Mouse (Mus musculus) limb, embryonic 12.5 days (tissue): Measurements from ENCODE around the gene Ppp1r16b. TPM values are rescaled to one million over a fixed set of nuclear protein-coding genes. Genes with fewer than 3 reads are reported as not detected.
A peak's percentile ranks its signal among the peaks of the same experiment; 100 is the strongest.

Experiments
- ATAC-seq: fragments of 200-750 bp; cut with Nextera tagmentation; 2 replicates; pipeline ENCODE4 v1.8.0; 2017; ENCODE audit warnings: low read depth, moderate TSS enrichment; ENCODE audit not compliant: insufficient number of reproducible peaks, insufficient read depth, low FRiP score, low TSS enrichment
- H3K27ac ChIP-seq: fragments of 300-500 bp; sonication (generic); 2 replicates; pipeline ENCODE4 v1.5.1; 2016; ENCODE audit warnings: mild to moderate bottlenecking, moderate library complexity
- H3K27me3 ChIP-seq: fragments of 300-500 bp; sonication (generic); 2 replicates; pipeline ENCODE4 v1.6.1; 2016; ENCODE audit warnings: mild to moderate bottlenecking, moderate library complexity
- H3K36me3 ChIP-seq: fragments of 300-500 bp; sonication (generic); 2 replicates; pipeline ENCODE4 v1.6.1; 2016; ENCODE audit warnings: mild to moderate bottlenecking, moderate library complexity
- H3K4me1 ChIP-seq: fragments of 300-500 bp; sonication (generic); replicated peaks from 2 replicates; pipeline ENCODE4 v1.6.1; 2016
- H3K4me2 ChIP-seq: fragments of 300-500 bp; sonication (generic); 2 replicates; pipeline ENCODE4 v1.6.1; 2016; ENCODE audit warnings: mild to moderate bottlenecking, moderate library complexity
- H3K4me3 ChIP-seq: fragments of 300-500 bp; sonication (generic); replicated peaks from 2 replicates; pipeline ENCODE4 v1.5.1; 2016; ENCODE audit warnings: mild to moderate bottlenecking
- H3K9ac ChIP-seq: fragments of 300-500 bp; sonication (generic); replicated peaks from 2 replicates; pipeline ENCODE4 v1.6.1; 2016; ENCODE audit warnings: mild to moderate bottlenecking, moderate library complexity
- H3K9me3 ChIP-seq: fragments of 300-500 bp; sonication (generic); 2 replicates; pipeline ENCODE4 v1.6.1; 2016; ENCODE audit warnings: mild to moderate bottlenecking, moderate library complexity
- WGBS: fragments of 180-500 bp; shearing (Covaris S2); methylation state at CpG from one replicate; pipeline ENCODE4 v1.1.7; 2016; 5-methylcytosine and 5-hydroxymethylcytosine counted together
- microRNA counts: library from miRNA; unstranded; fragments of <30 nt; microRNA quantifications from one replicate; lab custom pipeline; 2017
- microRNA-seq: library from miRNA; unstranded; fragments of <30 nt; microRNA quantifications from one replicate; pipeline ENCODE4, GENCODE M21; 2017
- polyA plus RNA-seq: library from polyadenylated mRNA; unstranded; fragments of >200 nt; fragmentation: Nextera tagmentation; extraction: Ambion mirVana; gene quantifications from 2 replicates; pipeline ENCODE4 v1.2.1, GENCODE M21; 2016

Ppp1r16b gene
- polyA plus RNA-seq, 1 experiment from 2014 or later: 3.3 TPM

DNA sequence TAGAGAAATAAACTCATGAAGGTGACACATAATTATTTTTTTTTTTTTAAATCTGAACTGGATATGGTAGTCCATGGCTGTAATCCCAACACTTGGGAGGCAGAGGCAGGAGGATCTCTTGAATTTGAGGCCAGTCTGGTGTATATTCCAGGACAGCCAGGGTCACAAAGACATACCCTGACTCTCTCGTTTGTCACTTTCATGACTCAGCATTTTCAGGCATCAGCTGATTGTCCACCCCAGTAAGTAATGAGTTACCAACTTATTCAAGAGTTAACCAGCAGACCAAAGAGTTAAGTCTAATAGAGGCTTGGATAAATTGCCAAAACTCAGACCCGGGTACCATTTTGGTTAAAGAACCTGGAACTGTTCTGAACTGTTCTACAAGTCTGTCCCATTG is 130.7 kb downstream of the Ppp1r16b start:
- WGBS: 87% methylated on average over 2 of the region's 2 CpGs
- Histone ChIP-seq H3K9me3 (no peaks in the 10 kb centered on the region), H3K36me3 (0 out of 2 replicates have a peak, but pooled peaks cover 4% of the 10 kb centered on the region), H3K27ac (no peak overlapping the region), H3K27me3 (no peaks in the 10 kb centered on the region), H3K4me1 (peaks cover 17% of the 10 kb centered on the region), H3K9ac (no peak overlapping the region), H3K4me3 (no peak overlapping the region), H3K4me2 (no peak overlapping the region)
- ATAC-seq: no peak

DNA sequence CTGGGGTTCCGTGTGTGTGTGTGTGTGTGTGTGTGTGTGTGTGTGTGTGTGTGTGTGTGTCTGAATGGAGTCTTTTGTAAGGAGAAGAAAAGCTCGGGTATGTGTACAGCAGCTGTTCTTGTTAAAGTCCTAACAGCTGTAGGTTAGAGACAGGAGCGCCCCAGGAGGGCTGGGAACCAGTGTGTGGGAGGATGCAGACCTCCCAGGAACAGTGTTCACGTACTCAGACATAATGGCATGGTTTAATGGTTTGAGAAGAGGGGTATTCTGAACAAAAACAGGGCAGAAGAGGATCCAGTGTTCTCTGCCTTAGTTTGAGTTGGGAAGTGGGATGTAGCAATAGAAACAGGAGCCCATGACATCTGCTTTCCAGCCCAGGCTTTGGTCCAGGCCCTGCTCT is 134.1 kb downstream of the Ppp1r16b start:
- peaks cover 10% of the 10 kb centered on the region for H3K4me1 ChIP-seq
- H3K9me3 ChIP-seq: no peaks in the 10 kb centered on the region
- peak; percentile 35; the same call in 1 of the 2 replicates for ATAC-seq
- H3K4me2 ChIP-seq: no peak overlapping the region
- H3K36me3 ChIP-seq: peaks cover 26% of the 10 kb centered on the region
- H3K4me3 ChIP-seq: no peak overlapping the region
- H3K27me3 ChIP-seq: no peaks in the 10 kb centered on the region
- peak overlapping the region; percentile 68 for H3K27ac ChIP-seq
- H3K9ac ChIP-seq: 0 out of 2 replicates have a peak overlapping the region, but pooled peaks have one; percentile 31
- WGBS: 58% methylated on average over 4 of the region's 4 CpGs

DNA sequence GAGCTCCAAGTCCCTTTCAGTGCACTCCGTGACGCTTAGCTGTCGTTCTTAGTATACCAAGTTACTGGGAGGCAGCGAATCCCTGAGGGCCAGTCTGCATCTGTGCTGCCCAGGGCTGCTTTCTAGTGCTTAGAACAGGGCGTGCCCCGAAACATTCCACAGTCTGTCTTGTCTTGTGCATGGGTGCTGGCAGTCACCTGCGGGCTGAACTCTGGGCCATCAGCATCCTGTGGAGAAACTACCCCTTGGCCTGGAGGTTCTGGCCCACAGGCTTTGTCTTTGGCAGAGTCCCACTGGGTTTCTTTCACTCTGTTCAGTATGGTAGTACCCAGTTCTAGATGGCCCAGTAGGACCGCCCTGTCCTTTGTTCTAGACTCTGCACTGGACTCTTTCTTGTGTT is 135.6 kb downstream of the Ppp1r16b start:
- 93% methylated on average over 8 of the region's 8 CpGs for WGBS
- Histone ChIP-seq H3K4me3 (no peak overlapping the region), H3K4me1 (peaks cover 6% of the 10 kb centered on the region; the same call in 1 of the 2 replicates), H3K27me3 (no peaks in the 10 kb centered on the region), H3K36me3 (peaks cover 32% of the 10 kb centered on the region), H3K9me3 (no peaks in the 10 kb centered on the region), H3K9ac (no peak overlapping the region), H3K27ac (no peak overlapping the region), H3K4me2 (no peak overlapping the region)
- no peak for ATAC-seq

DNA sequence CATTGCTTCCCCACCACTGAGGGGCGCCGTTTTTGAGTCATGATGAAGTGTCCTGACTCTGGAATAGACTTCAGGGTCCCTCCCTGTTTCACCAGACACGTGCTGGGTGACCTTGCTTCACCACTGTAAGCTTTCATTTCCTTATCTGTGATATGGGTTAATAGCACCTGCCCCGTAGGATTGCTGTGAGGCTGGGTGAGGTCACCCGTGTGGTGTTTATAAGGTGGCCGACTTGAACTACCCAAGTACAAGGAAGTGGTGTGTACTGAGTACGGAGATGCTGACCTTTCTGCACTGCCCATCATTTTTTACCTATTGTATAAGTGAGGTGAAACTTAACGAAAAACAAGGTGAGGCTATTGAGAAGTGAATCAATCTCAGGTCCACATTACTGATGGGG is 138.4 kb downstream of the Ppp1r16b start:
- Histone ChIP-seq H3K9me3 (no peaks in the 10 kb centered on the region), H3K4me2 (no peak overlapping the region), H3K36me3 (peaks cover 45% of the 10 kb centered on the region), H3K9ac (no peak overlapping the region), H3K27ac (no peak overlapping the region), H3K4me1 (peaks cover 5% of the 10 kb centered on the region; the same call in 1 of the 2 replicates), H3K4me3 (no peak overlapping the region), H3K27me3 (no peaks in the 10 kb centered on the region)
- WGBS: 92% methylated on average over 8 of the region's 8 CpGs
- no peak for ATAC-seq

DNA sequence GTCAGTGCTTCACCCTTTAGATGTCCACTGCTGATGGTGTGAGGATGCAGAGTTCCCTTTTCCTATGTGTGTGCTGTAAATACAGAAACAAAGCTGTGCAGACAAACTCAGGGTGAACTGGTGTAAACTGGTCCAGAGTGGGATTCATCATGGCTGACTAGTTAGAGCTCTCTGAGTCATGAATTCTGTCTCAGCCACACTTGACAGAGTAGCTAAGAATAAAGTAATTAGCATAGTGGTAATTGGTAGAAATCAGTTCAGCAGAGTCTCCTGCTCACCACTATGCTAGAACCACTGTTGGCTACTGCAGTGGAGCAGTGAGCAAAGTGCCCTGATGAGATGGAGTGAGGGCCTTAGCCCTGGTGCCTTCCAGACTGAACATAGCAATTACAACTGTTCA is 150.5 kb downstream of the Ppp1r16b start:
- H3K9me3 ChIP-seq: no peaks in the 10 kb centered on the region
- peaks cover 57% of the 10 kb centered on the region for H3K36me3 ChIP-seq
- no peaks in the 10 kb centered on the region for H3K27me3 ChIP-seq
- H3K27ac ChIP-seq: no peak overlapping the region
- no peaks in the 10 kb centered on the region for H3K4me1 ChIP-seq
- H3K4me2 ChIP-seq: no peak overlapping the region
- H3K9ac ChIP-seq: no peak overlapping the region
- no peak for ATAC-seq
- H3K4me3 ChIP-seq: no peak overlapping the region

MicroRNAs encoded within 50 kb of the gene (microRNA counts, 519-probe panel; counts per million panel counts)
- microRNA mmu-miR-3474 (lab: Ali Mortazavi, UCI): not detected

Small RNA genes lying within 50 kb of the gene (microRNA-seq; reads per million reads assigned to microRNA genes)
- not detected for gene Gm26141
- 4.6 reads per million, percentile 15 among the genes with 10 or more reads in this experiment for gene Mir3474

Other genes starting within 250 kb of the Ppp1r16b start
- 0.37 TPM in 1 of 2 replicates, not detected in the other for gene Adig, start 162.8 kb upstream of the Ppp1r16b start, polyA plus RNA-seq
- gene Arhgap40, start 152.6 kb upstream of the Ppp1r16b start, polyA plus RNA-seq: 0.16 and 0.24 TPM in 2 replicates
- gene Slc32a1, start 54.6 kb upstream of the Ppp1r16b start, polyA plus RNA-seq: not detected in 2 replicates
- gene Actr5, start 40.5 kb upstream of the Ppp1r16b start, polyA plus RNA-seq: 20.8 and 22.1 TPM in 2 replicates
- 54.5 and 55.3 TPM in 2 replicates for gene Fam83d, start 102.7 kb downstream of the Ppp1r16b start, polyA plus RNA-seq
- 15.9 and 16.9 TPM in 2 replicates for gene Dhx35, start 129.4 kb downstream of the Ppp1r16b start, polyA plus RNA-seq